Mouse (Mus musculus) liver, embryonic 13.5 days (tissue): ENCODE measurements around the gene Spdef. TPM values are rescaled to one million over a fixed set of nuclear protein-coding genes. Genes with fewer than 3 reads are reported as not detected.

Experiments used
- ATAC-seq: fragments of 200-750 bp; cut with Nextera tagmentation; 2 replicates; pipeline ENCODE4 v1.8.0; 2017; ENCODE audit warnings: low read depth, mild to moderate bottlenecking, moderate number of reproducible peaks, moderate library complexity
- DNase-seq: peaks from one replicate; pipeline ENCODE4 v3.0.0; 2022
- H3K27ac ChIP-seq: fragments of 300-500 bp; sonication (generic); 2 replicates; pipeline ENCODE4 v1.5.1; 2015; ENCODE audit warnings: moderate library complexity, mild to moderate bottlenecking, inconsistent platforms
- H3K27me3 ChIP-seq: fragments of 300-500 bp; sonication (generic); 2 replicates; pipeline ENCODE4 v1.6.1; 2015; ENCODE audit warnings: mild to moderate bottlenecking, inconsistent platforms
- H3K36me3 ChIP-seq: fragments of 300-500 bp; sonication (generic); 2 replicates; pipeline ENCODE4 v1.6.1; 2015; ENCODE audit warnings: mild to moderate bottlenecking, inconsistent platforms
- H3K4me1 ChIP-seq: fragments of 300-500 bp; sonication (generic); replicated peaks from 2 replicates; pipeline ENCODE4 v1.6.1; 2015; ENCODE audit warnings: inconsistent platforms
- H3K4me2 ChIP-seq: fragments of 300-500 bp; sonication (generic); 2 replicates; pipeline ENCODE4 v1.6.1; 2015; ENCODE audit warnings: inconsistent platforms, mild to moderate bottlenecking, moderate library complexity
- H3K4me3 ChIP-seq: fragments of 300-500 bp; sonication (generic); replicated peaks from 2 replicates; pipeline ENCODE4 v1.5.1; 2015; ENCODE audit warnings: mild to moderate bottlenecking, inconsistent platforms
- H3K9ac ChIP-seq: fragments of 300-500 bp; sonication (generic); 2 replicates; pipeline ENCODE4 v1.6.1; 2015; ENCODE audit warnings: mild to moderate bottlenecking, inconsistent platforms
- H3K9me3 ChIP-seq: fragments of 300-500 bp; sonication (generic); replicated peaks from 2 replicates; pipeline ENCODE4 v1.6.1; 2016; ENCODE audit warnings: inconsistent platforms
- WGBS: fragments of 180-500 bp; shearing (Covaris S2); methylation state at CpG from one replicate; pipeline ENCODE4 v1.1.7; 2015; ENCODE audit not compliant: insufficient replicate concordance; 5-methylcytosine and 5-hydroxymethylcytosine counted together
- polyA plus RNA-seq: library from polyadenylated mRNA; unstranded; fragments of >200 nt; fragmentation: Nextera tagmentation; extraction: Ambion mirVana; gene quantifications from 2 replicates; pipeline ENCODE4 v1.2.1, GENCODE M21; 2015

Spdef gene
- polyA plus RNA-seq, 1 experiment from 2014 or later: not detected

- 32% methylated on average over 10 of the region's 10 CpGs for whole genome bisulfite sequencing
- DNase-seq (no peak), ATAC-seq (no peak)
- Histone ChIP-seq H3K4me2 (no peak overlapping the region), H3K4me3 (no peak overlapping the region), H3K9me3 (no peaks in the 10 kb centered on the region), H3K36me3 (no peaks in the 10 kb centered on the region), H3K27ac (no peak overlapping the region), H3K4me1 (0 out of 2 replicates have a peak, but pooled peaks cover 8% of the 10 kb centered on the region), H3K9ac (no peak overlapping the region), H3K27me3 (peaks cover 19% of the 10 kb centered on the region; the same call in 1 of the 2 replicates)
These were observed 3.7 kb downstream of the Spdef start for GRCm38 (mm10) chr17:27725011-27725410.

- Histone ChIP-seq H3K4me1 (0 out of 2 replicates have a peak, but pooled peaks cover 8% of the 10 kb centered on the region), H3K27ac (no peak overlapping the region), H3K4me2 (no peak overlapping the region), H3K36me3 (no peaks in the 10 kb centered on the region), H3K9me3 (no peaks in the 10 kb centered on the region), H3K27me3 (peaks cover 19% of the 10 kb centered on the region; the same call in 1 of the 2 replicates), H3K9ac (no peak overlapping the region), H3K4me3 (no peak overlapping the region)
- 22% methylated on average over 3 of the region's 3 CpGs for WGBS
- DNase-seq (no peak), ATAC-seq (no peak)
These were observed 4.4 kb downstream of the Spdef start for GRCm38 (mm10) chr17:27724327-27724726.

- no peak overlapping the region for H3K4me3 ChIP-seq
- no peak for ATAC-seq
- no peaks in the 10 kb centered on the region for H3K36me3 ChIP-seq
- H3K4me2 ChIP-seq: no peak overlapping the region
- H3K9me3 ChIP-seq: no peaks in the 10 kb centered on the region
- peaks cover 41% of the 10 kb centered on the region for H3K27me3 ChIP-seq
- no peak for DNase-seq
- no peak overlapping the region for H3K9ac ChIP-seq
- peaks cover 14% of the 10 kb centered on the region for H3K4me1 ChIP-seq
- WGBS: 65% methylated on average over 9 of the region's 9 CpGs
- H3K27ac ChIP-seq: no peak overlapping the region
These were observed 7.6 kb downstream of the Spdef start for GRCm38 (mm10) chr17:27721125-27721664.

GRCm38 (mm10) chr17:27720326-27720725 lies 8.4 kb downstream of the Spdef start:
- WGBS: 47% methylated on average over 9 of the region's 9 CpGs
- Histone ChIP-seq H3K4me2 (no peak overlapping the region), H3K36me3 (no peaks in the 10 kb centered on the region), H3K9ac (no peak overlapping the region), H3K9me3 (no peaks in the 10 kb centered on the region), H3K27ac (no peak overlapping the region), H3K4me1 (peaks cover 12% of the 10 kb centered on the region), H3K27me3 (peaks cover 32% of the 10 kb centered on the region), H3K4me3 (no peak overlapping the region)
- DNase-seq: no peak
- ATAC-seq: no peak

- no peak overlapping the region for H3K9ac ChIP-seq
- no peaks in the 10 kb centered on the region for H3K9me3 ChIP-seq
- no peak overlapping the region for H3K27ac ChIP-seq
- no peak overlapping the region for H3K4me3 ChIP-seq
- ATAC-seq (no peak), DNase-seq (no peak)
- no peaks in the 10 kb centered on the region for H3K36me3 ChIP-seq
- peaks cover 6% of the 10 kb centered on the region for H3K4me1 ChIP-seq
- peaks cover 30% of the 10 kb centered on the region for H3K27me3 ChIP-seq
- 56% methylated on average over 14 of the region's 14 CpGs for WGBS
- no peak overlapping the region for H3K4me2 ChIP-seq
These were observed 9.1 kb downstream of the Spdef start for GRCm38 (mm10) chr17:27719663-27720062.

GRCm38 (mm10) chr17:27718250-27718649 lies 10.5 kb downstream of the Spdef start:
- no peaks in the 10 kb centered on the region for H3K9me3 ChIP-seq
- ATAC-seq (no peak), DNase-seq (no peak)
- no peak overlapping the region for H3K27ac ChIP-seq
- no peaks in the 10 kb centered on the region for H3K36me3 ChIP-seq
- no peak overlapping the region for H3K9ac ChIP-seq
- H3K27me3 ChIP-seq: peaks cover 35% of the 10 kb centered on the region
- no peak overlapping the region for H3K4me3 ChIP-seq
- no peak overlapping the region for H3K4me2 ChIP-seq
- peaks cover 6% of the 10 kb centered on the region for H3K4me1 ChIP-seq
- WGBS: 39% methylated on average over 5 of the region's 5 CpGs

- H3K9me3 ChIP-seq: no peaks in the 10 kb centered on the region
- H3K36me3 ChIP-seq: no peaks in the 10 kb centered on the region
- peaks cover 6% of the 10 kb centered on the region for H3K4me1 ChIP-seq
- no peak overlapping the region for H3K9ac ChIP-seq
- ATAC-seq (no peak), DNase-seq (peak; percentile 35)
- H3K27ac ChIP-seq: no peak overlapping the region
- H3K4me3 ChIP-seq: peak overlapping the region; percentile 18
- peaks cover 35% of the 10 kb centered on the region for H3K27me3 ChIP-seq
- WGBS: 7% methylated on average over 16 of the region's 16 CpGs
- peak overlapping the region; percentile 48 for H3K4me2 ChIP-seq
These were observed 12.0 kb downstream of the Spdef start for GRCm38 (mm10) chr17:27716804-27717203.

- no peak overlapping the region for H3K9ac ChIP-seq
- no peak overlapping the region for H3K4me2 ChIP-seq
- WGBS: 67% methylated on average over 1 of the region's 1 CpGs
- H3K27ac ChIP-seq: no peak overlapping the region
- H3K4me1 ChIP-seq: peaks cover 10% of the 10 kb centered on the region
- peaks cover 25% of the 10 kb centered on the region for H3K27me3 ChIP-seq
- H3K9me3 ChIP-seq: no peaks in the 10 kb centered on the region
- ATAC-seq (no peak), DNase-seq (no peak)
- H3K36me3 ChIP-seq: no peaks in the 10 kb centered on the region
- no peak overlapping the region for H3K4me3 ChIP-seq
These were observed 15.9 kb downstream of the Spdef start for GRCm38 (mm10) chr17:27712832-27713231.

GRCm38 (mm10) chr17:27709650-27710049 lies 19.1 kb downstream of the Spdef start:
- Histone ChIP-seq H3K27me3 (peaks cover 30% of the 10 kb centered on the region), H3K4me1 (peaks cover 4% of the 10 kb centered on the region), H3K9me3 (no peaks in the 10 kb centered on the region), H3K36me3 (no peaks in the 10 kb centered on the region), H3K9ac (no peak overlapping the region), H3K4me3 (no peak overlapping the region), H3K4me2 (no peak overlapping the region), H3K27ac (no peak overlapping the region)
- 61% methylated on average over 5 of the region's 5 CpGs for WGBS
- no peak for ATAC-seq
- no peak for DNase-seq

- Histone ChIP-seq H3K4me1 (peaks cover 4% of the 10 kb centered on the region), H3K9me3 (no peaks in the 10 kb centered on the region), H3K9ac (no peak overlapping the region), H3K27me3 (peaks cover 25% of the 10 kb centered on the region), H3K4me2 (peak overlapping the region; percentile 53), H3K36me3 (no peaks in the 10 kb centered on the region), H3K4me3 (peak overlapping the region; percentile 32), H3K27ac (no peak overlapping the region)
- ATAC-seq (peak; percentile 84), DNase-seq (peak; percentile 48)
- WGBS: 2% methylated on average over 25 of the region's 25 CpGs
These were observed 20.6 kb downstream of the Spdef start for GRCm38 (mm10) chr17:27707954-27708661.

- Histone ChIP-seq H3K9me3 (no peaks in the 10 kb centered on the region), H3K4me3 (no peak overlapping the region), H3K27me3 (peaks cover 25% of the 10 kb centered on the region), H3K4me1 (peaks cover 9% of the 10 kb centered on the region), H3K36me3 (no peaks in the 10 kb centered on the region), H3K27ac (no peak overlapping the region), H3K9ac (no peak overlapping the region), H3K4me2 (no peak overlapping the region)
- 33% methylated on average over 10 of the region's 10 CpGs for WGBS
- DNase-seq (no peak), ATAC-seq (no peak)
These were observed 23.1 kb downstream of the Spdef start for GRCm38 (mm10) chr17:27705661-27706060.
